Mouse (Mus musculus): ENCODE measurements around the gene Fam98c. TPM values are rescaled to one million over a fixed set of nuclear protein-coding genes. Genes with fewer than 3 reads are reported as not detected.

Fam98c gene
- polyA plus RNA-seq, 1 experiment from 2014 or later: 18.4 TPM

GRCm38 (mm10) chr7:29126173-29126915 lies 29.7 kb downstream of the Fam98c start:
- Histone ChIP-seq H3K36me3 (no peaks in the 10 kb centered on the region), H3K9ac (replicated peaks) (no peak overlapping the region), H3K4me2 (replicated peaks) (no peak overlapping the region), H3K27me3 (peaks cover 19% of the 10 kb centered on the region), H3K4me3 (replicated peaks) (no peak overlapping the region), H3K4me1 (replicated peaks) (peaks cover 9% of the 10 kb centered on the region), H3K9me3 (no peaks in the 10 kb centered on the region), H3K27ac (no peak overlapping the region)
- ATAC-seq: no peak
- 32% methylated on average over 7 of the region's 7 CpGs for WGBS

GRCm38 (mm10) chr7:29124970-29125369 lies 31.1 kb downstream of the Fam98c start, which contains the start of gene Ryr1:
Gene Ryr1, minus strand, starts transcription at chr7:29125179.
- Histone ChIP-seq H3K27ac (no peak within 1 kb of the TSS), H3K4me1 (replicated peaks) (peaks cover 9% of the 10 kb centered on the region), H3K4me3 (replicated peaks) (peak within 1 kb of the TSS; percentile 33), H3K9me3 (no peaks in the 10 kb centered on the region), H3K4me2 (replicated peaks) (peak within 1 kb of the TSS; percentile 59), H3K36me3 (no peaks in the 10 kb centered on the region), H3K9ac (replicated peaks) (peak within 1 kb of the TSS; percentile 56; the same call in 1 of the 2 replicates), H3K27me3 (peaks cover 19% of the 10 kb centered on the region)
- ATAC-seq: peak; percentile 81
- under 1% methylated on average over 16 of the region's 16 CpGs for WGBS

- no peak for ATAC-seq
These were observed 32.3 kb downstream of the Fam98c start for GRCm38 (mm10) chr7:29123531-29124358.

GRCm38 (mm10) chr7:29122821-29123220 lies 33.2 kb downstream of the Fam98c start:
- H3K4me3 ChIP-seq (replicated peaks): no peak overlapping the region
- no peaks in the 10 kb centered on the region for H3K36me3 ChIP-seq
- 92% methylated on average over 9 of the region's 9 CpGs for WGBS
- H3K27me3 ChIP-seq: peaks cover 19% of the 10 kb centered on the region
- no peak for ATAC-seq
- no peak overlapping the region for H3K4me2 ChIP-seq (replicated peaks)
- H3K27ac ChIP-seq: no peak overlapping the region
- no peaks in the 10 kb centered on the region for H3K9me3 ChIP-seq
- H3K9ac ChIP-seq (replicated peaks): no peak overlapping the region
- peaks cover 9% of the 10 kb centered on the region for H3K4me1 ChIP-seq (replicated peaks)

More at GRCm38 (mm10) chr7:29123531-29124358, 32.3 kb downstream of the Fam98c start:
- 59% methylated on average over 5 of the region's 5 CpGs for WGBS
- no peak overlapping the region for H3K27ac ChIP-seq
- H3K4me3 ChIP-seq (replicated peaks): no peak overlapping the region
- no peak overlapping the region for H3K4me2 ChIP-seq (replicated peaks)
- no peaks in the 10 kb centered on the region for H3K9me3 ChIP-seq
- no peak overlapping the region for H3K9ac ChIP-seq (replicated peaks)
- H3K27me3 ChIP-seq: peaks cover 19% of the 10 kb centered on the region
- peaks cover 9% of the 10 kb centered on the region for H3K4me1 ChIP-seq (replicated peaks)
- no peaks in the 10 kb centered on the region for H3K36me3 ChIP-seq

GRCm38 (mm10) chr7:29119526-29119925 lies 36.5 kb downstream of the Fam98c start:
- no peak for ATAC-seq
- Histone ChIP-seq H3K9me3 (no peaks in the 10 kb centered on the region), H3K36me3 (no peaks in the 10 kb centered on the region), H3K9ac (replicated peaks) (no peak overlapping the region), H3K27me3 (peaks cover 8% of the 10 kb centered on the region), H3K27ac (no peak overlapping the region), H3K4me2 (replicated peaks) (no peak overlapping the region), H3K4me3 (replicated peaks) (no peak overlapping the region), H3K4me1 (replicated peaks) (peaks cover 1% of the 10 kb centered on the region)
- 82% methylated on average over 1 of the region's 1 CpGs for WGBS

GRCm38 (mm10) chr7:29118142-29118851 lies 37.7 kb downstream of the Fam98c start:
- WGBS: 12% methylated on average over 18 of the region's 18 CpGs

GRCm38 (mm10) chr7:29108992-29109955 lies 46.8 kb downstream of the Fam98c start:
- Histone ChIP-seq H3K4me3 (replicated peaks) (0 out of 2 replicates have a peak overlapping the region, but pooled peaks have one; percentile 9), H3K36me3 (no peaks in the 10 kb centered on the region), H3K4me2 (replicated peaks) (peak overlapping the region; percentile 41), H3K4me1 (replicated peaks) (peaks cover 7% of the 10 kb centered on the region), H3K27ac (no peak overlapping the region), H3K9ac (replicated peaks) (no peak overlapping the region; the same call in 1 of the 2 replicates), H3K9me3 (no peaks in the 10 kb centered on the region), H3K27me3 (peaks cover 5% of the 10 kb centered on the region; the same call in 1 of the 2 replicates)
- 32% methylated on average over 38 of the region's 38 CpGs for WGBS
- no peak for ATAC-seq

More at GRCm38 (mm10) chr7:29118142-29118851, 37.7 kb downstream of the Fam98c start:
- Histone ChIP-seq H3K27me3 (no peaks in the 10 kb centered on the region), H3K4me2 (replicated peaks) (no peak overlapping the region), H3K4me1 (replicated peaks) (no peaks in the 10 kb centered on the region), H3K36me3 (no peaks in the 10 kb centered on the region), H3K9me3 (no peaks in the 10 kb centered on the region), H3K9ac (replicated peaks) (no peak overlapping the region), H3K4me3 (replicated peaks) (no peak overlapping the region), H3K27ac (no peak overlapping the region)
- no peak for ATAC-seq

Other genes with a start within 250 kb of the Fam98c start
- 120 and 132 TPM in 2 replicates for gene Actn4, start 193.9 kb downstream of the Fam98c start, polyA plus RNA-seq (2015; fragmentation: Nextera tagmentation; extraction: Ambion mirVana)
- gene Eif3k, start 174.4 kb downstream of the Fam98c start, polyA plus RNA-seq (2015; fragmentation: Nextera tagmentation; extraction: Ambion mirVana): 318 and 323 TPM in 2 replicates
- gene Map4k1, start 174.2 kb downstream of the Fam98c start, polyA plus RNA-seq (2015; fragmentation: Nextera tagmentation; extraction: Ambion mirVana): 4.5 and 5.0 TPM in 2 replicates
- 8.5 and 9.0 TPM in 2 replicates for gene Ryr1, start 31.1 kb downstream of the Fam98c start, polyA plus RNA-seq (2015; fragmentation: Nextera tagmentation; extraction: Ambion mirVana)
- gene Rasgrp4, start 21.4 kb downstream of the Fam98c start, polyA plus RNA-seq (2015; fragmentation: Nextera tagmentation; extraction: Ambion mirVana): 0.40 and 0.50 TPM in 2 replicates
- 0.54 and 0.93 TPM in 2 replicates for gene Ggn, start 14.0 kb upstream of the Fam98c start, polyA plus RNA-seq (2015; fragmentation: Nextera tagmentation; extraction: Ambion mirVana)
- gene Spred3, start 14.2 kb upstream of the Fam98c start, polyA plus RNA-seq (2015; fragmentation: Nextera tagmentation; extraction: Ambion mirVana): 9.4 and 9.9 TPM in 2 replicates
- gene Psmd8, start 24.5 kb upstream of the Fam98c start, polyA plus RNA-seq (2015; fragmentation: Nextera tagmentation; extraction: Ambion mirVana): 314 and 315 TPM in 2 replicates
- 2.0 and 3.3 TPM in 2 replicates for gene Catsperg1, start 57.8 kb upstream of the Fam98c start, polyA plus RNA-seq (2015; fragmentation: Nextera tagmentation; extraction: Ambion mirVana)
- gene Kcnk6, start 76.3 kb upstream of the Fam98c start, polyA plus RNA-seq (2015; fragmentation: Nextera tagmentation; extraction: Ambion mirVana): 0.17 and 0.30 TPM in 2 replicates
- gene Yif1b, start 82.1 kb upstream of the Fam98c start, polyA plus RNA-seq (2015; fragmentation: Nextera tagmentation; extraction: Ambion mirVana): 77.0 and 80.8 TPM in 2 replicates
- gene 2200002D01Rik, start 92.2 kb upstream of the Fam98c start, polyA plus RNA-seq (2015; fragmentation: Nextera tagmentation; extraction: Ambion mirVana): 0.92 and 2.0 TPM in 2 replicates
- 26.1 and 28.7 TPM in 2 replicates for gene Spint2, start 125.7 kb upstream of the Fam98c start, polyA plus RNA-seq (2015; fragmentation: Nextera tagmentation; extraction: Ambion mirVana)
- 7.9 and 8.1 TPM in 2 replicates for gene Ppp1r14a, start 133.1 kb upstream of the Fam98c start, polyA plus RNA-seq (2015; fragmentation: Nextera tagmentation; extraction: Ambion mirVana)
- gene Dpf1, start 147.7 kb upstream of the Fam98c start, polyA plus RNA-seq (2015; fragmentation: Nextera tagmentation; extraction: Ambion mirVana): 201 and 213 TPM in 2 replicates

Data from midbrain, embryonic 13.5 days (tissue).